Mouse (Mus musculus): ENCODE data around the gene Fam169b. TPM values are rescaled to one million over a fixed set of nuclear protein-coding genes. Genes with fewer than 3 reads are reported as not detected.

Gene Fam169b
- polyA plus RNA-seq, 1 experiment = 1.1 TPM

- Histone ChIP-seq H3K4me3 (ENCODE audit: insufficient read depth, low read length) (no peak overlapping the region), H3K4me1 (ENCODE audit: control insufficient read depth, insufficient read depth, low read length) (peaks cover 28% of the 10 kb centered on the region), H3K27ac (ENCODE audit: insufficient read depth, low read length) (peak overlapping the region; percentile 96; the same call in 1 of the 2 replicates)
- no peak for TF ChIP-seq CTCF (IDR thresholded peaks at IDR 0.05; ENCODE audit: borderline replicate concordance, insufficient read depth, low read length)
- no peak for TF ChIP-seq POLR2A (IDR thresholded peaks at IDR 0.05; ENCODE audit: low read depth, low read length)
Observed at GRCm38 (mm10) chr7:68311469-68311868, 37.8 kb downstream of the Fam169b start.

- H3K4me3 ChIP-seq (ENCODE audit: insufficient read depth, low read length) = no peak overlapping the region
- H3K4me1 ChIP-seq (ENCODE audit: control insufficient read depth, insufficient read depth, low read length) = peaks cover 28% of the 10 kb centered on the region
- no peak for TF ChIP-seq POLR2A (IDR thresholded peaks at IDR 0.05; ENCODE audit: low read depth, low read length)
- no peak for TF ChIP-seq CTCF (IDR thresholded peaks at IDR 0.05; ENCODE audit: borderline replicate concordance, insufficient read depth, low read length)
- H3K27ac ChIP-seq (ENCODE audit: insufficient read depth, low read length) = peak overlapping the region; percentile 96
Observed at GRCm38 (mm10) chr7:68312395-68312794, 38.8 kb downstream of the Fam169b start.

GRCm38 (mm10) chr7:68313038-68313782 lies 39.6 kb downstream of the Fam169b start:
- no peak overlapping the region for H3K4me3 ChIP-seq (ENCODE audit: insufficient read depth, low read length)
- peak overlapping the region; percentile 96 for H3K27ac ChIP-seq (ENCODE audit: insufficient read depth, low read length)
- TF ChIP-seq POLR2A (IDR thresholded peaks at IDR 0.05; ENCODE audit: low read depth, low read length) (no peak), CTCF (IDR thresholded peaks at IDR 0.05; ENCODE audit: borderline replicate concordance, insufficient read depth, low read length) (no peak)
- peaks cover 25% of the 10 kb centered on the region for H3K4me1 ChIP-seq (ENCODE audit: control insufficient read depth, insufficient read depth, low read length)

GRCm38 (mm10) chr7:68314286-68314685 lies 40.6 kb downstream of the Fam169b start:
- no peak overlapping the region for H3K27ac ChIP-seq (ENCODE audit: insufficient read depth, low read length)
- no peak overlapping the region for H3K4me3 ChIP-seq (ENCODE audit: insufficient read depth, low read length)
- no peak for TF ChIP-seq CTCF (IDR thresholded peaks at IDR 0.05; ENCODE audit: borderline replicate concordance, insufficient read depth, low read length)
- no peak for TF ChIP-seq POLR2A (IDR thresholded peaks at IDR 0.05; ENCODE audit: low read depth, low read length)
- peaks cover 25% of the 10 kb centered on the region for H3K4me1 ChIP-seq (ENCODE audit: control insufficient read depth, insufficient read depth, low read length)

- TF ChIP-seq CTCF (IDR thresholded peaks at IDR 0.05; ENCODE audit: borderline replicate concordance, insufficient read depth, low read length) (no peak), POLR2A (IDR thresholded peaks at IDR 0.05; ENCODE audit: low read depth, low read length) (no peak)
- Histone ChIP-seq H3K4me3 (ENCODE audit: insufficient read depth, low read length) (no peak overlapping the region), H3K27ac (ENCODE audit: insufficient read depth, low read length) (no peak overlapping the region), H3K4me1 (ENCODE audit: control insufficient read depth, insufficient read depth, low read length) (peaks cover 29% of the 10 kb centered on the region)
Observed at GRCm38 (mm10) chr7:68315068-68315467, 41.4 kb downstream of the Fam169b start.

GRCm38 (mm10) chr7:68318006-68318788 lies 44.6 kb downstream of the Fam169b start:
- Histone ChIP-seq H3K4me1 (ENCODE audit: control insufficient read depth, insufficient read depth, low read length) (peaks cover 13% of the 10 kb centered on the region; the same call in 1 of the 2 replicates), H3K4me3 (ENCODE audit: insufficient read depth, low read length) (no peak overlapping the region), H3K27ac (ENCODE audit: insufficient read depth, low read length) (no peak overlapping the region)
- TF ChIP-seq CTCF (IDR thresholded peaks at IDR 0.05; ENCODE audit: borderline replicate concordance, insufficient read depth, low read length) (no peak), POLR2A (IDR thresholded peaks at IDR 0.05; ENCODE audit: low read depth, low read length) (no peak)

GRCm38 (mm10) chr7:68318979-68319378 lies 45.3 kb downstream of the Fam169b start:
- peaks cover 8% of the 10 kb centered on the region; the same call in 1 of the 2 replicates for H3K4me1 ChIP-seq (ENCODE audit: control insufficient read depth, insufficient read depth, low read length)
- H3K27ac ChIP-seq (ENCODE audit: insufficient read depth, low read length) = no peak overlapping the region
- no peak for TF ChIP-seq CTCF (IDR thresholded peaks at IDR 0.05; ENCODE audit: borderline replicate concordance, insufficient read depth, low read length)
- TF ChIP-seq POLR2A (IDR thresholded peaks at IDR 0.05; ENCODE audit: low read depth, low read length) = no peak
- no peak overlapping the region for H3K4me3 ChIP-seq (ENCODE audit: insufficient read depth, low read length)

GRCm38 (mm10) chr7:68320078-68320810 lies 46.6 kb downstream of the Fam169b start:
- peak overlapping the region; percentile 62 for H3K27ac ChIP-seq (ENCODE audit: insufficient read depth, low read length)
- H3K4me3 ChIP-seq (ENCODE audit: insufficient read depth, low read length) = no peak overlapping the region
- peaks cover 6% of the 10 kb centered on the region; the same call in 1 of the 2 replicates for H3K4me1 ChIP-seq (ENCODE audit: control insufficient read depth, insufficient read depth, low read length)
- TF ChIP-seq POLR2A (IDR thresholded peaks at IDR 0.05; ENCODE audit: low read depth, low read length) (0 out of 2 replicates have a peak, but pooled peaks have one; percentile 19), CTCF (IDR thresholded peaks at IDR 0.05; ENCODE audit: borderline replicate concordance, insufficient read depth, low read length) (no peak)

GRCm38 (mm10) chr7:68323051-68323450 lies 49.4 kb downstream of the Fam169b start:
- H3K27ac ChIP-seq (ENCODE audit: insufficient read depth, low read length) = no peak overlapping the region
- H3K4me1 ChIP-seq (ENCODE audit: control insufficient read depth, insufficient read depth, low read length) = peaks cover 4% of the 10 kb centered on the region; the same call in 1 of the 2 replicates
- no peak for TF ChIP-seq CTCF (IDR thresholded peaks at IDR 0.05; ENCODE audit: borderline replicate concordance, insufficient read depth, low read length)
- TF ChIP-seq POLR2A (IDR thresholded peaks at IDR 0.05; ENCODE audit: low read depth, low read length) = no peak
- H3K4me3 ChIP-seq (ENCODE audit: insufficient read depth, low read length) = no peak overlapping the region
